Mouse (Mus musculus): ENCODE data around the gene Cfap97d2. TPM values are rescaled to one million over a fixed set of nuclear protein-coding genes. Genes with fewer than 3 reads are reported as not detected.

The Cfap97d2 gene
- polyA plus RNA-seq (2012; ENCODE audit: insufficient read depth, low replicate concordance), result 6.9 TPM in 1 of 2 replicates, not detected in the other

- TF ChIP-seq FLI1 (IDR thresholded peaks at IDR 0.05; ENCODE audit: low read length) (no peak), GATA1 (IDR thresholded peaks at IDR 0.05; ENCODE audit: borderline replicate concordance, low read length) (no peak)
- Histone ChIP-seq H3K4me1 (peaks cover 74% of the 10 kb centered on the region), H3K27me3 (replicated peaks) (no peaks in the 10 kb centered on the region), H3K36me3 (replicated peaks; ENCODE audit: low read length) (peaks cover 7% of the 10 kb centered on the region), H3K4me3 (replicated peaks) (peak within 1 kb of the TSS; percentile 69), H3K9me3 (no peaks in the 10 kb centered on the region)
Observed at GRCm38 (mm10) chr8:13705668-13706067, at the start of gene Cfap97d2. Cfap97d2 (plus strand) TSS chr8:13705889.

DNA sequence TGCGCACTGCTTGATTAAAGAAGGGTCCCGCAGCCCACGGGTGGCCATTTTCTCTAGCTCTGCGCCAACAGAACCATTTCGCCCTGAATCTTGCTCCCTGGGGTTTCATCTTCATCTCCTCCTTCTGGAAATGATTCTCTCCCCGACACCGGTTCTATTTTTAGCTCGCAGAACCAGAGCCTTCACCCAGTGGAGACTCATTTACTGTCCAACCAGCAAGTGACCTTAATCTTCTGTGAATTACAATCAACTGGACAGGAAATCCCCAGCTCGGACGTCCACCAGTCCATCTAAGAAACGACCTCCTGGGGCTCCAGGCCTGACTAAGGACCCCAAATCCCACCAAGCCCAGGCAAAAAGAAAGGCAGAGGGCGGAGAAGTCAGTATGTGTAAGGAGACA is 48.2 kb upstream of the Cfap97d2 start:
- H3K4me3 ChIP-seq (replicated peaks), result peak overlapping the region; percentile 78
- H3K9me3 ChIP-seq, result no peaks in the 10 kb centered on the region
- H3K27me3 ChIP-seq (replicated peaks), result no peaks in the 10 kb centered on the region
- peaks cover 100% of the 10 kb centered on the region for H3K4me1 ChIP-seq
- TF ChIP-seq FLI1 (IDR thresholded peaks at IDR 0.05; ENCODE audit: low read length) (no peak), GATA1 (IDR thresholded peaks at IDR 0.05; ENCODE audit: borderline replicate concordance, low read length) (no peak)
- peaks cover 99% of the 10 kb centered on the region for H3K36me3 ChIP-seq (replicated peaks; ENCODE audit: low read length)

DNA sequence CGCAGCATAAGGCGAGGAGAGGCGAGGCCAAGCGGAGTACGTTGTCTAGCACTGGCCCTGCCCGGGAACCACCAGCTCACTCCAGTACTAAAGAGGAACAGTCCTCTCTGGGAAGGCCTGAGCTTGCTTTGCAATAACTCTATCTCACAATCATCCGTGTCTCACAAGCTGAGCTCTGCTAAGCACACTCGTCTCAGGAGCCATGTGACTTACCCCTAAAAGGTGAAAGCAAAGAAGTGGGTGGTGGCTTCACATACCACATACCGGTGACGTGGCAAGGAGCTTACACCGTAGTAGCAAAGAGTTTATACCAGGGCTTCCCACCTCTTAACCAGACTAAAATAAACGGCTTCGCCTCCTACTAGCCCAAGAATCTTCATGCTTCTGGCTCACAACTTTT is 45.4 kb upstream of the Cfap97d2 start:
- TF ChIP-seq FLI1 (IDR thresholded peaks at IDR 0.05; ENCODE audit: low read length) (no peak), GATA1 (IDR thresholded peaks at IDR 0.05; ENCODE audit: borderline replicate concordance, low read length) (no peak)
- Histone ChIP-seq H3K9me3 (no peaks in the 10 kb centered on the region), H3K4me1 (peaks cover 100% of the 10 kb centered on the region)

GRCm38 (mm10) chr8:13664711-13665210 is 40.9 kb upstream of the Cfap97d2 start:
- TF ChIP-seq FLI1 (IDR thresholded peaks at IDR 0.05; ENCODE audit: low read length), result no peak
- no peak for TF ChIP-seq GATA1 (IDR thresholded peaks at IDR 0.05; ENCODE audit: borderline replicate concordance, low read length)
- H3K36me3 ChIP-seq (replicated peaks; ENCODE audit: low read length), result peaks cover 99% of the 10 kb centered on the region
- H3K4me3 ChIP-seq (replicated peaks), result peak overlapping the region; percentile 83
- H3K9me3 ChIP-seq, result no peaks in the 10 kb centered on the region
- no peaks in the 10 kb centered on the region for H3K27me3 ChIP-seq (replicated peaks)
- H3K4me1 ChIP-seq, result peaks cover 100% of the 10 kb centered on the region

More for the DNA sequence above, 45.4 kb upstream of the Cfap97d2 start:
- H3K36me3 ChIP-seq (replicated peaks; ENCODE audit: low read length), result peaks cover 99% of the 10 kb centered on the region
- H3K4me3 ChIP-seq (replicated peaks), result peak overlapping the region; percentile 77
- no peaks in the 10 kb centered on the region for H3K27me3 ChIP-seq (replicated peaks)

DNA sequence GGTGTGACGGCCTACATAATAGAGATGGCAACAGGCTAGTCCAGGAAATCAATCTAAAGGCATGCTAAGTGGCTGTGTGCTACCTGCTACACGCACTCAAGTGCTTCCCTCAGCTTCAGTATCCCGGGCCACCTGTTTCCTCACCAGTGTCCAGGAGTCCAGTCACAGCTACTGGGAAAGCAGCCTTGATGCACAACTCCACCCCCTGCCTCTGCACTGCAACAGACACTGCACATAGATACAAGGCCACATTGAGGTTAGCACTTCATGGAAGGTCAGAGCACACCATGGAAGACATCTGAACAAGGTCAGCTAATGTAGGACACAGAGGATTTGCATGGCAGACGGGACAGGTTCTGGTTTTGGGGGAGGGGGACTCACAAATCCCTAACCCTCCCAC is 40.2 kb upstream of the Cfap97d2 start:
- Histone ChIP-seq H3K36me3 (replicated peaks; ENCODE audit: low read length) (peaks cover 99% of the 10 kb centered on the region), H3K4me1 (peaks cover 100% of the 10 kb centered on the region), H3K27me3 (replicated peaks) (no peaks in the 10 kb centered on the region)

DNA sequence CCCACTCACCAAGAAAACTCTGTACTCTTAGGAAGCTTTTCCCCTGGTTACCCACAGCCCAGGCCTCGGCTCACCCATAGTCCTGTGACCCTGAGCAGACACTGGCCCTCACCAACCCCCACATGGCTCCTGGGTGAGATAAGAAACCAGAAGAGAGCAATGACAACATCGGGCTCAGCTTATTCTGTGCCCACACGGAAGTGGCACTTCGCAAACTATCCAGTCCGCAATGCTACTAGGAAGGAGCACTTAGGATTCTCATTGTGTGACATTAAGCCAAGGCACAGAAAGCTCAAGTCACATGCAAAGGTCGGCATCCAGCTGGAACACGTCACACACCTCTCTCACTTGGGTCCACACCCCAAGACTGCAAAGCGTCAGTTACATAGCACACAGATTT is 39.7 kb upstream of the Cfap97d2 start:
- H3K27me3 ChIP-seq (replicated peaks), result no peaks in the 10 kb centered on the region
- H3K4me3 ChIP-seq (replicated peaks), result peak overlapping the region; percentile 83
- H3K9me3 ChIP-seq, result no peaks in the 10 kb centered on the region
- H3K4me1 ChIP-seq, result peaks cover 100% of the 10 kb centered on the region
- no peak for TF ChIP-seq FLI1 (IDR thresholded peaks at IDR 0.05; ENCODE audit: low read length)
- no peak for TF ChIP-seq GATA1 (IDR thresholded peaks at IDR 0.05; ENCODE audit: borderline replicate concordance, low read length)
- H3K36me3 ChIP-seq (replicated peaks; ENCODE audit: low read length), result peaks cover 99% of the 10 kb centered on the region

More for the DNA sequence above, 40.2 kb upstream of the Cfap97d2 start:
- Histone ChIP-seq H3K4me3 (replicated peaks) (peak overlapping the region; percentile 83), H3K9me3 (no peaks in the 10 kb centered on the region)
- TF ChIP-seq GATA1 (IDR thresholded peaks at IDR 0.05; ENCODE audit: borderline replicate concordance, low read length), result no peak
- TF ChIP-seq FLI1 (IDR thresholded peaks at IDR 0.05; ENCODE audit: low read length), result no peak

- Histone ChIP-seq H3K4me3 (replicated peaks) (peak overlapping the region; percentile 80), H3K27me3 (replicated peaks) (no peaks in the 10 kb centered on the region), H3K36me3 (replicated peaks; ENCODE audit: low read length) (peaks cover 99% of the 10 kb centered on the region), H3K9me3 (no peaks in the 10 kb centered on the region), H3K4me1 (peaks cover 100% of the 10 kb centered on the region)
- TF ChIP-seq FLI1 (IDR thresholded peaks at IDR 0.05; ENCODE audit: low read length) (no peak), GATA1 (IDR thresholded peaks at IDR 0.05; ENCODE audit: borderline replicate concordance, low read length) (no peak)
Observed at GRCm38 (mm10) chr8:13667917-13668316, 37.8 kb upstream of the Cfap97d2 start.

DNA sequence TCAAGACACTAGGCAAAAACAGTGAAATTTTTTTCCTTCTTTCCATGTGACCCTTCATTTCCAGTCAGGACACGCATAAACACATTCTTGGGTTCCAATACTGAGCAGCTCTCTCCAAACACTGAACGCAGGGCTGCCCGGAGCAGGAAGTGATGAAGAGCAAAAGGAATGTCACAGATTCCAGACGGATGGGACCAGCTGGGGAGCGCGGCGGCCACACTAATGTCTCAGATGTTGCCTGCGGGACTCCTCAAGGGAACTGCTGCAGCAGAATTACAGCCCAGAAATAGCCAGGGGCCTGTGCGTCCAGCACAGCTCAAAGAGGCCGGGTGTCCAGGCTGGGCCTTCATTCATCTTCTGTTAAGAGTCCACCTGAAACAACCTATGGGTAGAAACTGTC is 37.3 kb upstream of the Cfap97d2 start:
- H3K9me3 ChIP-seq, result no peaks in the 10 kb centered on the region
- H3K27me3 ChIP-seq (replicated peaks), result no peaks in the 10 kb centered on the region
- TF ChIP-seq FLI1 (IDR thresholded peaks at IDR 0.05; ENCODE audit: low read length) (no peak), GATA1 (IDR thresholded peaks at IDR 0.05; ENCODE audit: borderline replicate concordance, low read length) (no peak)
- H3K4me1 ChIP-seq, result peaks cover 100% of the 10 kb centered on the region
- H3K4me3 ChIP-seq (replicated peaks), result no peak overlapping the region
- H3K36me3 ChIP-seq (replicated peaks; ENCODE audit: low read length), result peaks cover 99% of the 10 kb centered on the region

GRCm38 (mm10) chr8:13670011-13670471 is 35.6 kb upstream of the Cfap97d2 start:
- Histone ChIP-seq H3K27me3 (replicated peaks) (no peaks in the 10 kb centered on the region), H3K36me3 (replicated peaks; ENCODE audit: low read length) (peaks cover 93% of the 10 kb centered on the region), H3K9me3 (no peaks in the 10 kb centered on the region), H3K4me3 (replicated peaks) (peak overlapping the region; percentile 70), H3K4me1 (peaks cover 100% of the 10 kb centered on the region)
- TF ChIP-seq GATA1 (IDR thresholded peaks at IDR 0.05; ENCODE audit: borderline replicate concordance, low read length), result no peak
- no peak for TF ChIP-seq FLI1 (IDR thresholded peaks at IDR 0.05; ENCODE audit: low read length)

- peak overlapping the region; percentile 85 for H3K4me3 ChIP-seq (replicated peaks)
- H3K9me3 ChIP-seq, result no peaks in the 10 kb centered on the region
- H3K27me3 ChIP-seq (replicated peaks), result no peaks in the 10 kb centered on the region
- no peak for TF ChIP-seq FLI1 (IDR thresholded peaks at IDR 0.05; ENCODE audit: low read length)
- no peak for TF ChIP-seq GATA1 (IDR thresholded peaks at IDR 0.05; ENCODE audit: borderline replicate concordance, low read length)
- H3K4me1 ChIP-seq, result peaks cover 94% of the 10 kb centered on the region
- peaks cover 91% of the 10 kb centered on the region for H3K36me3 ChIP-seq (replicated peaks; ENCODE audit: low read length)
Observed at GRCm38 (mm10) chr8:13671246-13672003, 34.3 kb upstream of the Cfap97d2 start.

Measured in megakaryocyte, embryonic 14.5 days (primary cell).